Mouse (Mus musculus): ENCODE data around the gene Raet1e.
"Not testable (repeated sequence)": the region's sequence is repeated elsewhere in the genome, so short reads cannot be mapped to it uniquely, and the experiment has no call there.

The Raet1e gene

GRCm38 (mm10) chr10:22165328-22166003, 7.1 kb downstream of the Raet1e start:
- not testable (repeated sequence) for DNase-seq (ENCODE audit: low spot score)

DNA sequence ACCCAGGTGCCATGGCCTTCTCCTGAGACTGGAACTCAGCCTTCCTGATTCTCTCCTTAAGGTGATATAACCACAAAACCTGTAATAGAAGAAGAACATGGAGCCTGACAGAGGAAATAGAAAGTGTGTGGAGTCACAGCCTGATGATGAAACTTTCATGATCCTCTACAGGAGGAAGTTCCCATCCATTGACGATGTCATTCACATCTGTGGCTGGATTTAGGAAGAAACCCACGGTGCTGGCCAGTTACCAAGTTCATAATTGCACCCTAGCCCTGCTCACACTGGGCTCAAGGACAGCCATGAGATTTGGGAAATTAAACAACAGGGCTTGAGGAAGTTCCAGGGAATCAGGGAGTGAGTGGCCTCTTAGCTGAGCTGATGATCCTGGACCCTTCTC, 7.7 kb downstream of the Raet1e start:
- DNase-seq (ENCODE audit: low spot score), result not testable (repeated sequence)

DNA sequence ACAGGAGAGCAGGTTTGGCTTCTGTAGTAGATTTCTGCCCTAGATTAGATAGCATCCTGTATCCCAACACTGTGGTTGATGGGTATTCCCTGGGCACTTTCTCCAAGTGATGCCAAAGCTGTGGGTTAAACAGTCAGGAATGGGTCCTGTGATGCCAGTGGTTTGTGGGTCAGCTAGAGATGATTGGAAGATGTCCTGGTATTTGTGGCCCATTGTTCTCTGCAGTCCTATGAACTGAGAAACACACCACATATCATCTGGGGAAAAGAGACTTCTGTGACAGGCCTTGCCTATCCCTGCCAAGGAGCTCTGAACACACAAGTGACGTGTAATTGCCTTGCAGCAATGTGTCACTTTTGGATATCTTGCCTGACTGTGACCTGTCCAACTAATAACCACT, 8.7 kb downstream of the Raet1e start:
- not testable (repeated sequence) for DNase-seq (ENCODE audit: low spot score)

DNA sequence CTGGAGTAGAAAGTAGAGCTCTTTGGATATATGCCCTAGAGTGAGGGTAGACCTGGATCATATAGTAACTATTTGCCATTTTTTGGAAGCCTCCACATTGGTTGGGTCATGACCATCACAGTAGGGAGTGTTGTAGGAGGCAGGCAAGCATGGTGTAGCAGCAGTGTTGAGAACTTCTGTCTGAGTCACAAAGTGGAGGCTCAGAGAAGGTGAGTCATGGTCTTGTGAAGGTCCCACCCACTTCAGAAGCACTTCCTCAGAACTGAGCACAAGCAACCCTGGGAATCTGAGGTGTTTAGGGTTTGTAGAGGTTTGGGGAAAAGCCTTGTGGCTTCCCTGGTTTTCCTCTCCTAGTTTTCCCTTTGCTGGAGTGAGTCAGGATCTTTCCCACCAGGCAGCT, 10.7 kb downstream of the Raet1e start:
- not testable (repeated sequence) for DNase-seq (ENCODE audit: low spot score)

- not testable (repeated sequence) for DNase-seq (ENCODE audit: low spot score)
Measured at GRCm38 (mm10) chr10:22172431-22173334, 14.3 kb downstream of the Raet1e start.

DNA sequence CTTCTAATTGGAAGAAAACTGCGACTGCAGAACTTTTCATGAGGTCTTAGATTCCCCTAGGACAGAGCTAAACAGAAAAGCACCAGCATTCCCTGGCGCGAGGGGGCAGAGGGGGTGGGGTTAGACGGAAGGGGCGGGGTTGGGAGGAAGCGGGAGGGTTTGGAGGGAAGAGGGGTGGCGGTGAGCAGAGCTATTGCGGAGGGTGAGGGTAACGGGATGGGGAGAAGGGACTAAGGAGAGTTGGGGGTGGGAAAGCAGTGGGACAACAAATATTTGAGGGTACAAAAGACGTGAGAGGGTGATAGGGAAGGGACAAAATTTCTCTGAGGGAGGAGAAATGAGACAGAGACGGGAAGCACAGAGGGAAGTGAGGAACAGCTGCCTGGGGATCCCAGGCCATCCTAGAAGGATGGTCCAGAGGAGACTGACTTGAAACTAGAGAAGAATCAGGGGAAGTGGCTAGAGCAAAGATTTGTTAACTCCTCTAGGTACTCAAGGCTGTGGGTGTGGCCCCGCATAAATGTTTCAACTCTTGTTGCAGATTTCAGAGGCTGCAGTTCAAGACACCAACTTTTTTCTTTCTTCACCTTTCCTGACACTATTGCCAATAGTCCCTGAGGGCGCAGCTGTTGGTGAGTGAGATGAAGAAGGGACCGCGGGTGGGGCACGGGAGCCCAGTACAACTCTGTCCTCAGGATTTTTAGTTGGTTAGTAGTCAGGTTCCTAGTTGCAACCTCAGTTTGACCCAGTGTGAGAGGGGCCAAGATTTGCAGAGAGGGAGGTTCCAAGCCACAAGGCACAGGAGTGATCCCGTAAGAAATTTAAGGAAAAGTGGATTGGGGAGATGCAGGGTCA, 15.2 kb downstream of the Raet1e start:
- not testable (repeated sequence) for DNase-seq (ENCODE audit: low spot score)

- DNase-seq (ENCODE audit: low spot score), result not testable (repeated sequence)
Measured at GRCm38 (mm10) chr10:22174190-22174487, 15.8 kb downstream of the Raet1e start.

DNA sequence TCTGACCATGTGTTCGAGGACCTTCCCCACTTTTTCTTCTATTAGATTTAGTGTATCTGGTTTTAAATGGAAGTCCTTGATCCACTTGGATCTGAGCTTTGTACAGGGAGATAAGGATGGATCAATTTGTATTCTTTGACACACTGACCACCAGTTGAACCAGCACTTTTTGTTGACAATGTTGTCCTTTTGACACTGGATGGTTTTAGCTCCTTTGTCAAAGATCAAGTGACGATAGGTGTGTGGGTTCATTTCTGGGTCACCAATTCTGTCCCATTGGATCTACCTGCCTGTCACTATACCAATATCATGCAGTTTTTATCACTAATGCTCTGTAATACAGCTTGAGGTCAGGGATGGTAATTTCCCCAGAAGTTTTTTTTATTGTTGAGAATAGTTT, 18.1 kb downstream of the Raet1e start:
- DNase-seq (ENCODE audit: low spot score), result not testable (repeated sequence)

- not testable (repeated sequence) for DNase-seq (ENCODE audit: low spot score)
Measured at GRCm38 (mm10) chr10:22191035-22191434, 32.7 kb downstream of the Raet1e start.

- not testable (repeated sequence) for DNase-seq (ENCODE audit: low spot score)
Measured at GRCm38 (mm10) chr10:22201352-22201751, 43.0 kb downstream of the Raet1e start.

DNA sequence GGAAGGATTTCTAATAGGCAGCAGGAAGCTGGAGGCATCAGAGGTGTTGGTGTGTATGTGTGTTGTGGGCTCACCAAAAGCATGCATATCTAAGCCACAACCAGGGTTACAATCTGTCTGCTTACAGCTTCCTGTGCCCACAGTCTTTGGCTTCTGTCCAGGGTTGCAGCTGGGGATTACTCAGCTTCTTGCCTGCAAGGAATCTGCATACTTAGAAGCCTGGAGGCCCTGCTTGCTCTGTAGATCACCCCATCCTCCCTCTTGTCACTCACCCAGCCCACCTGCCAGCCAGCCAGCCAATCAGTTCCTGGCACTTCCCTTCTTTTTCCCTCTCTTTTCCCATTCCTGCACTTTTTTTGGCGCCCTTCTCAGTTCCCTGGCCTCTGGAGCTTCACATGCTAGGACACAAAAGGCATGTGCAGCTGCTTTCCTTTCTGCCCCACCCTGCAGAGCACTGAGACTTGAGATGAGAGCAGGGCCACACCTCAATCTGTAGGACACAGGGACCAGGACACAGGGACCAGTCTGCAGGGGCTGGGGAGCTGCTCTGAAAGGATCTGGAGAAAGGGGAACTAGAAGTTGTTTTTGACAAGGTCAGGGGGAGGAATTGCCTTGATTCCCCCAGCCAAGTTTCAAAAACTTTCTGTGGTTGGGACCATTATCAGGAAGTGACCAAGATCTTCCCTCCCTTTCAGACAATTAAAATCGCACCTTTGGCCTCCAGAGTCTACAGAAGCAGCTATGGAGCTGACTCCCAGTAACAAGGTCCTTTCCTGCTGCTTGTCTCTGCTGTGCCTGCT, 44.6 kb downstream of the Raet1e start:
- not testable (repeated sequence) for DNase-seq (ENCODE audit: low spot score)

GRCm38 (mm10) chr10:22206443-22206842, 48.1 kb downstream of the Raet1e start:
- not testable (repeated sequence) for DNase-seq (ENCODE audit: low spot score)

- not testable (repeated sequence) for DNase-seq (ENCODE audit: low spot score)
Measured at GRCm38 (mm10) chr10:22212012-22212696, 53.8 kb downstream of the Raet1e start.

- not testable (repeated sequence) for DNase-seq (ENCODE audit: low spot score)
Measured at GRCm38 (mm10) chr10:22223474-22224349, 65.3 kb downstream of the Raet1e start.

GRCm38 (mm10) chr10:22265060-22265459, 106.7 kb downstream of the Raet1e start:
- no peak for DNase-seq (ENCODE audit: low spot score)

- DNase-seq (ENCODE audit: low spot score), result not testable (repeated sequence)
Measured at GRCm38 (mm10) chr10:22270879-22271786, 112.8 kb downstream of the Raet1e start.

DNA sequence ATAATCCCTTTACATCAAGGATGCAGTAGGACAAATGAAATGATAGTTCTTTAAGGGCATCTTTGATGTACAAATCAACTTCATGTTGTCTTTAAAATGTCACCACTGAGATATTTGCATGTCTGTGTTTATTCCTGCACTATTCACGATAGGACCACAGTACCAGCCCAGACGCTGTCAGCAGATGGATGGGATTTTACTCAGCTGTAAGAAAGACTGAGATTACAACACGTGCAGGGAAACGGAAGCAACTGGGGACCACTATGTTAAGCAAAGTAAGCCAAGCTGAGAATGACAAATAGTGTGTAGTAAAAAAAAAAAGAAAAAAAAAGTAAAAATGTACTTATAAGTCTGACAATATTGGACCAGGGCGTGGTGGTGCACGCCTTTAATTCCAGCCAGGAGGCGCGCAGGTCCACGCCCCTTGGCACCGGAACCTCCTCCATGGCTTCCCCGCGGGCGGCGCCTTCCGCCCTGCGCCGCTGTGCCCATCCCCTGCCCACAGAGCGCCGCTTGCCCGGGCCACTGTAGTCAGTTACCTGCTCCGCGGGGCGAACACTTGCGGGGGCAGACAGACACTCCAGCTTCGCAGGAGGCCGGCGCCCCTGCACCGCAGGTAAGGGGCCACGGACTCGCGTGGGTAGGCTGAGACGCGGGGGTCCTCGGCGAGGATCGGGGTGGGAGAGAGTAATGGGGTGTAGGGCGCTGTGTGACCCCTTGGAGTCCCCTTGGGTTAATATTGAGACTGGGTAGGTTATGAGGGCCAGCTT, 114.7 kb downstream of the Raet1e start:
- not testable (repeated sequence) for DNase-seq (ENCODE audit: low spot score)

All from urinary bladder, postnatal 10 days (tissue).